Mouse (Mus musculus) lung, embryonic 15.5 days (tissue): ENCODE data around the gene Dhcr7. TPM values are rescaled to one million over a fixed set of nuclear protein-coding genes. Genes with fewer than 3 reads are reported as not detected.

Experiments used
- ATAC-seq: fragments of 200-750 bp; cut with Nextera tagmentation; 2 replicates; pipeline ENCODE4 v1.8.0; 2017; ENCODE audit warnings: moderate number of reproducible peaks, borderline replicate concordance; ENCODE audit not compliant: low FRiP score, low TSS enrichment; ENCODE audit errors: extremely low read depth
- H3K27ac ChIP-seq: fragments of 300-500 bp; sonication (generic); 2 replicates; pipeline ENCODE4 v1.5.1; 2015; ENCODE audit warnings: moderate library complexity, mild to moderate bottlenecking, inconsistent platforms
- H3K27me3 ChIP-seq: fragments of 300-500 bp; sonication (generic); 2 replicates; pipeline ENCODE4 v1.6.1; 2015; ENCODE audit warnings: inconsistent platforms
- H3K36me3 ChIP-seq: fragments of 300-500 bp; sonication (generic); 2 replicates; pipeline ENCODE4 v1.6.1; 2015; ENCODE audit warnings: inconsistent platforms
- H3K4me1 ChIP-seq: fragments of 300-500 bp; sonication (generic); 2 replicates; pipeline ENCODE4 v1.6.1; 2015; ENCODE audit warnings: inconsistent platforms
- H3K4me2 ChIP-seq: fragments of 300-500 bp; sonication (generic); 2 replicates; pipeline ENCODE4 v1.6.1; 2015; ENCODE audit warnings: inconsistent platforms, mild to moderate bottlenecking, moderate library complexity
- H3K4me3 ChIP-seq: fragments of 300-500 bp; sonication (generic); 2 replicates; pipeline ENCODE4 v1.5.1; 2015; ENCODE audit warnings: mild to moderate bottlenecking, inconsistent platforms
- H3K9ac ChIP-seq: fragments of 300-500 bp; sonication (generic); 2 replicates; pipeline ENCODE4 v1.6.1; 2015; ENCODE audit warnings: inconsistent platforms
- H3K9me3 ChIP-seq: fragments of 300-500 bp; sonication (generic); 2 replicates; pipeline ENCODE4 v1.6.1; 2016; ENCODE audit warnings: inconsistent platforms
- WGBS: fragments of 180-500 bp; shearing (Covaris S2); methylation state at CpG from one replicate; pipeline ENCODE4 v1.1.7; 2015; 5-methylcytosine and 5-hydroxymethylcytosine counted together
- polyA plus RNA-seq: library from polyadenylated mRNA; unstranded; fragments of >200 nt; fragmentation: Nextera tagmentation; extraction: Ambion mirVana; gene quantifications from 2 replicates; pipeline ENCODE4 v1.2.1, GENCODE M21; 2015

Gene Dhcr7
- polyA plus RNA-seq, 1 experiment from 2014 or later, result 30.4 TPM

DNA sequence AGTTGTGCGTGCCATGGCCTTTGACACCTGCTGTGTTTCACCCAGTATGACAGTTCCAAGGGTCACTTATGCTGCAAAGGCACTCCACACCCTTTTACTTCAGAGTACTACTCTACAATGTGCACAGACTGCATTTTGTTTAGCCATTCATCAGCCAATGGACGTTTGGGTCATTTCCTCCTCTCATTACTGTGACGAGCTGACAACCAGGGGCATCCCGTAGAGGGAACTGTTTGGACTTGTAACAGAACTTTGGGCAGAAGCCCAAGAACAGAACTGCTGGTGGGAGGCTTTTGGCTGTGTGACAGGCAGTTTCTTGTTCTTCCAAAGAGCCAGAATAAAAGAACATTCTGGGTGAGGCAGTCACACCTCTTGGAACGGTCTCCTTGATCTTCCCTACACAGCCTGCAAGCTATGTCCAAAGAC lies 17.7 kb upstream of the Dhcr7 start:
- ATAC-seq, result peak; percentile 37
- H3K9me3 ChIP-seq, result no peaks in the 10 kb centered on the region
- no peak overlapping the region for H3K4me3 ChIP-seq
- no peak overlapping the region for H3K4me2 ChIP-seq
- H3K9ac ChIP-seq, result no peak overlapping the region
- WGBS, result 42% methylated on average over 5 of the region's 5 CpGs
- peaks cover 23% of the 10 kb centered on the region for H3K36me3 ChIP-seq
- no peak overlapping the region for H3K27ac ChIP-seq
- no peaks in the 10 kb centered on the region for H3K27me3 ChIP-seq
- H3K4me1 ChIP-seq, result peaks cover 4% of the 10 kb centered on the region; the same call in 1 of the 2 replicates

- no peak overlapping the region for H3K4me2 ChIP-seq
- no peak overlapping the region for H3K27ac ChIP-seq
- peaks cover 4% of the 10 kb centered on the region; the same call in 1 of the 2 replicates for H3K4me1 ChIP-seq
- no peaks in the 10 kb centered on the region for H3K9me3 ChIP-seq
- 61% methylated on average over 1 of the region's 1 CpGs for WGBS
- peaks cover 24% of the 10 kb centered on the region for H3K36me3 ChIP-seq
- H3K9ac ChIP-seq, result no peak overlapping the region
- ATAC-seq, result no peak
- H3K4me3 ChIP-seq, result no peak overlapping the region
- no peaks in the 10 kb centered on the region for H3K27me3 ChIP-seq
Measured at GRCm38 (mm10) chr7:143808909-143809308, 14.0 kb upstream of the Dhcr7 start.

DNA sequence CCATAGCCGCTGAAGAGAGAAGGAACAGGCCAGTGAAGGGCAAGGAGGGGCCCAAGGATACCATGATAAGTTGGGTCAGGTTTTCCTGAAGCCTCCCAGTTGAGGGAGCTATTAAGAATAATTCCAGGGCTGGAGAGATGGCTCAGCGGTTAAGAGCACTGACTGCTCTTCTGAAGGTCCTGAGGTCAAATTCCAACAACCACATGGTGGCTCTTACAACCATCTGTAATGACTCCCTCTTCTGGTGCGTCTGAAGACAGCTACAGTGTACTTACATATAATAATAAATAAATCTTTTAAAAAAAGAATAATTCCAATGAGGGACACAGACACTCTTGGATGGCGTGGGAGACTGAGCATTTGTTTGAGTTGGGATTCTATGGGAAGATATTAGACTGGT lies 3.7 kb upstream of the Dhcr7 start:
- Histone ChIP-seq H3K4me1 (peaks cover 13% of the 10 kb centered on the region), H3K36me3 (peaks cover 12% of the 10 kb centered on the region; the same call in 1 of the 2 replicates), H3K4me3 (no peak overlapping the region), H3K27me3 (no peaks in the 10 kb centered on the region), H3K27ac (no peak overlapping the region), H3K4me2 (no peak overlapping the region), H3K9me3 (no peaks in the 10 kb centered on the region), H3K9ac (no peak overlapping the region)
- ATAC-seq, result no peak
- WGBS, result 58% methylated on average over 4 of the region's 4 CpGs

- ATAC-seq, result no peak
- 79% methylated on average over 2 of the region's 2 CpGs for WGBS
- no peaks in the 10 kb centered on the region for H3K9me3 ChIP-seq
- H3K4me2 ChIP-seq, result no peak overlapping the region
- H3K4me3 ChIP-seq, result no peak overlapping the region
- peaks cover 7% of the 10 kb centered on the region; the same call in 1 of the 2 replicates for H3K36me3 ChIP-seq
- H3K27ac ChIP-seq, result no peak overlapping the region
- H3K4me1 ChIP-seq, result peaks cover 13% of the 10 kb centered on the region
- H3K9ac ChIP-seq, result no peak overlapping the region
- no peaks in the 10 kb centered on the region for H3K27me3 ChIP-seq
Measured at GRCm38 (mm10) chr7:143821241-143821640, 1.7 kb upstream of the Dhcr7 start.

GRCm38 (mm10) chr7:143823266-143823605 lies 291 bp downstream of the Dhcr7 start:
- Histone ChIP-seq H3K4me2 (peak overlapping the region; percentile 68), H3K9me3 (no peaks in the 10 kb centered on the region), H3K36me3 (0 out of 2 replicates have a peak, but pooled peaks cover 2% of the 10 kb centered on the region), H3K4me1 (peaks cover 13% of the 10 kb centered on the region), H3K27me3 (no peaks in the 10 kb centered on the region), H3K4me3 (peak overlapping the region; percentile 56), H3K27ac (peak overlapping the region; percentile 38; the same call in 1 of the 2 replicates), H3K9ac (peak overlapping the region; percentile 39)
- ATAC-seq, result peak; percentile 1; the same call in 1 of the 2 replicates
- 78% methylated on average over 4 of the region's 4 CpGs for WGBS

DNA sequence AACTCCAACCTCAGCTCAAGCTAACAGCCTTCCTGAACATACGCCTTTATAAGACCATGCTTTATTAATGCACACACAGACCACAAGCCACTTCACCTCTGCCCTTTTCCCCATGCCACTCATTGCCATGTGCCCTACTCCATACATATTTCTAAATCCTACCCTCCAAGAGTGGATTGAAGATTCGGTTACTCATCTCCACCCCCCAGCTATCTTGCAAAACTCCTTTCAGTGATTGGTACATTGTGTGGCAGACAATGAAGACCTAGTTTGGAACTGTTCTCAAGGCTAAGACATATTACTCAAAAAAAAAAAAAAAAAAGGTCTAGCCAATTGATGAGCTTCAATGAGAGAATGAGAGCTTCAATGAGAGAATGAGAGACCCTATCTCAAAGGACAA lies 4.0 kb downstream of the Dhcr7 start:
- Histone ChIP-seq H3K4me1 (peaks cover 28% of the 10 kb centered on the region), H3K27ac (no peak overlapping the region), H3K36me3 (no peaks in the 10 kb centered on the region), H3K9ac (no peak overlapping the region), H3K27me3 (no peaks in the 10 kb centered on the region), H3K4me3 (no peak overlapping the region), H3K4me2 (no peak overlapping the region), H3K9me3 (no peaks in the 10 kb centered on the region)
- WGBS, result 88% methylated on average over 2 of the region's 2 CpGs
- ATAC-seq, result no peak

DNA sequence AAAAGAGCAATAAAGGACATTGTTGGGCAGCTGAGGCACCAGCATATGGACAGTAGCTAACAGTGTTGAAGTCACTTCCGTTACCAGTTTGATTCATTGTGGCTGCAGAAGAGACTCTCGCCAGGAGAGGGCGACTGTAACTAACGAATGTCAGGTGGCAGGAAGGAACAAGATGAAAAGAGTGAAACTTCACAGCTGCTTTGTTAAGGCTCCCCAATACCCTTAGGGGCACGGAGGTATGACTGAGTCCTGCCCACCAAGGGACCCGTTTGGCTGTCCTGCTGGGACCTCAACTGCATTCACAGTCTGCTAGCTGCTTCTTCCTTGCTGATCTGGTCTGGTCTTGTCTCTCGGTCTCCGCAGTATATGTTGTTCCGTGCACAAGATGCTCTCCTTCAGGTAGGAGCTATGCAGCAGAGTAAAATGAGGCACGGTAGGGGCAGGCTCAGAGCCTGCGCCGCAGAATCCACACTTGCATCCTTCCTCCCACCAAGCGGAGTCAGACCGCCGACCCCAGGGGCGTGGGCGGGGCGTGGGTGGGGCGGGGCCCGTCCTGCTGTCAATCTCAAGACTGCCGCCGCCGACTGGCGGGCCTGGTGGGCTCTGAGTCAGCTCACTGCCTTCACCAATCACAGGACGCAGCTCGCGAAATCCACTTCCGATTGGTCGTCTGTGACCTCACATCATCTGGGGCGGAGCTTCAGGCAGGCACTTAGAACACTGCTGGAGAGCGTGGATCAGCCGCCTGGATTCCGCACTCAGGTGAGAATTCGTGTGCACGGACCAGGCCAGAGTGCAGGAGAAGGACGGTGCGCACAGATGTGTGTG lies 6.8 kb downstream of the Dhcr7 start:
- Histone ChIP-seq H3K9ac (peak overlapping the region; percentile 63), H3K9me3 (no peaks in the 10 kb centered on the region), H3K4me3 (peak overlapping the region; percentile 76), H3K4me1 (peaks cover 20% of the 10 kb centered on the region), H3K4me2 (peak overlapping the region; percentile 95), H3K27me3 (no peaks in the 10 kb centered on the region), H3K36me3 (no peaks in the 10 kb centered on the region), H3K27ac (peak overlapping the region; percentile 92)
- peak; percentile 98 for ATAC-seq
- WGBS, result under 1% methylated on average over 37 of the region's 37 CpGs

GRCm38 (mm10) chr7:143830399-143830798 lies 7.5 kb downstream of the Dhcr7 start:
- 6% methylated on average over 6 of the region's 6 CpGs for WGBS
- Histone ChIP-seq H3K9ac (peak overlapping the region; percentile 63), H3K4me1 (peaks cover 20% of the 10 kb centered on the region), H3K27ac (peak overlapping the region; percentile 30), H3K36me3 (no peaks in the 10 kb centered on the region), H3K27me3 (no peaks in the 10 kb centered on the region), H3K4me2 (peak overlapping the region; percentile 95), H3K9me3 (no peaks in the 10 kb centered on the region), H3K4me3 (peak overlapping the region; percentile 76)
- no peak; the same call in 1 of the 2 replicates for ATAC-seq

DNA sequence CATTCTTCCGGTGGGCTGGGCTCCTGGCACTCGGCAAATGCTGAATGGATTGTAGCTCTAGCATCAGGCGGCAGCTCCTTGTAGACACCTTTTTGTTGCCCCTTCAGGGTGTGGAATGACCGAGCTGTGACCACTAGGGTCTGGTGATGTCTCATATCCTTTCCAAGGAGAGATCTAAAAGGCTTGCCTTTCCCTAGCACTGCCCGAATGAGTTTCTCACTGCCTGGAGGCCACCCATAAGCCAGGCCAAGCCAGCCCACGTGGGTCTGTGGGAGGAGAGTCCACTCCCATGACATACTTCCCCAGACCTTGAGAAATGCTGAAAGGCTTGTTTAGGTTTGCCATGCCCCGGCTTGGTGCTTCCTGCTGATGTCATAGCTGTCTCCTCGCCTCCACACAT lies 9.3 kb downstream of the Dhcr7 start:
- Histone ChIP-seq H3K9ac (no peak overlapping the region), H3K4me2 (no peak overlapping the region), H3K9me3 (no peaks in the 10 kb centered on the region), H3K27me3 (no peaks in the 10 kb centered on the region), H3K36me3 (peaks cover 5% of the 10 kb centered on the region; the same call in 1 of the 2 replicates), H3K4me3 (no peak overlapping the region), H3K4me1 (peaks cover 20% of the 10 kb centered on the region), H3K27ac (no peak overlapping the region)
- 66% methylated on average over 8 of the region's 8 CpGs for WGBS
- ATAC-seq, result no peak

DNA sequence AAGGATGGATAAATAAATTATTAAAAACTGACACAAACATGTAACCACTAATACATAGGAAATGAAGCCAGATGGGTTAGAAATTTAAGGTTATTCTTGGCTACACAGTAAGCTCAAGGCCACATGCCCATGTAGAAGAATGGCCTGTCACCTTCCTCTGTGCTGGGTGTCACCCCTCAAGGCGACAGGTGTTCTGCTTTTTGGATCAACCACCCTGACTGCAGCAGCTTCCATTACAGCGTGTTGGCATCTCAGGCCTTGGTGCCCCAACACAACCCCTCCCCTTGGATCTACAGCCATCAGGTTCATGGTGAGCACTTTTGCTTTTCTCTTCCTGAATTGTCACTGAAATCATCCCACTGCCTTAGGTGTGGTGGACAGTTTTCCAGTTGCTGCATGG lies 9.7 kb downstream of the Dhcr7 start:
- no peak overlapping the region for H3K4me3 ChIP-seq
- ATAC-seq, result no peak

DNA sequence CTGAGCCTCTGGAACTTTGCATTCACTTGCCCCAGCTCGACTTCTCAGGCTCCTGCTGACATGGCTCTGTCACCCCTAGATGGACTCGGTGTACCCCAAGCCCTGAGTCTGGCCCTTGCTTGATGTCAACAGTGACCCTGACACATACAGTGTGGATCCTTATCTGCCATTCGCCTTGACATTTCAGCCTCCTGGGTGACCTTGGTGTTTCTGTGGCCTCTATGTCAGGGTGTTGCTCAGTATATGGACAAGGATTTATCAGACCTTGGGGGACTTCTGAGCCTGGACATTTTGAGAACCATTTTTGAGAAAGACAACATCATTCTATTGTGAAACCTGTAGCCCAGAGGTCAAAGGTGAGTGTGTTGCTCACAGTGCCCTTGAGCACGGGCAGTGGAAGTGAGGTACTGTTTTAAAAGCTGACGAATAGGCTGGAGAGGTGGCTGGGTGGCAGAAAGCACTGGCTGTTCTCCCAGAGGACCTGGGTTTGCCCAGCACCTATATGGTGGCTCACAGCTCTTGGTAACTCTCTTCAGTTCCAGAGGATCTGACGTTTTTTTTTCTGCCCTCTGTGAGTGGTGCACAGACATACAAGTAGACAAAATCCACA lies 10.7 kb downstream of the Dhcr7 start:
- no peak overlapping the region for H3K9ac ChIP-seq
- no peak overlapping the region for H3K27ac ChIP-seq
- no peak overlapping the region for H3K4me2 ChIP-seq
- 72% methylated on average over 6 of the region's 6 CpGs for WGBS
- ATAC-seq, result no peak
- H3K4me1 ChIP-seq, result peaks cover 20% of the 10 kb centered on the region
- no peaks in the 10 kb centered on the region for H3K9me3 ChIP-seq
- H3K36me3 ChIP-seq, result peaks cover 13% of the 10 kb centered on the region; the same call in 1 of the 2 replicates
- H3K27me3 ChIP-seq, result no peaks in the 10 kb centered on the region
- no peak overlapping the region for H3K4me3 ChIP-seq

More for the DNA sequence above, 9.7 kb downstream of the Dhcr7 start:
- peaks cover 7% of the 10 kb centered on the region; the same call in 1 of the 2 replicates for H3K36me3 ChIP-seq
- H3K9ac ChIP-seq, result no peak overlapping the region
- no peaks in the 10 kb centered on the region for H3K9me3 ChIP-seq
- peaks cover 20% of the 10 kb centered on the region for H3K4me1 ChIP-seq
- no peak overlapping the region for H3K4me2 ChIP-seq
- 83% methylated on average over 2 of the region's 2 CpGs for WGBS
- no peak overlapping the region for H3K27ac ChIP-seq
- no peaks in the 10 kb centered on the region for H3K27me3 ChIP-seq

DNA sequence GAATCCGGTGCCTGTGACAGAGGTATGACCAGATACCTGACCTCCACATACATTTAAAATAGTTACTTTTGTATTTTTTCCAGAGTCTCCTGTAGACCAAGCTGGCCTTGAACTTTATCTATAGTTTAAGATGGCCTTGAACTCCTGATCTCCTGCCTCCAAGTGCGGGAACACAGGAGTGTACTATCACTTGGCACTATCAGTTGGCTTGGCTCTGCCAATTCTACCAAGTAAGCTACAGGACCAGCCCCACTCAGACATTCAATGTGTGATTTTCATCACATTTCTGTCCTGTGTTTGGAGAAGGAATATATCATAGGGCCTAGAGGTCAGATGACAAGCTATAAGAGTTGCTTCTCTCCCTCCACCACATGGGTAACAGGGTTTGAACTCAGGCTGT lies 11.4 kb downstream of the Dhcr7 start:
- Histone ChIP-seq H3K27me3 (no peaks in the 10 kb centered on the region), H3K9ac (no peak overlapping the region), H3K4me3 (no peak overlapping the region), H3K9me3 (no peaks in the 10 kb centered on the region), H3K36me3 (peaks cover 15% of the 10 kb centered on the region; the same call in 1 of the 2 replicates), H3K27ac (no peak overlapping the region), H3K4me2 (no peak overlapping the region), H3K4me1 (peaks cover 16% of the 10 kb centered on the region)
- no peak for ATAC-seq
- WGBS, result 83% methylated on average over 2 of the region's 2 CpGs
